Mouse (Mus musculus) bone marrow macrophage, adult 2 months (primary cell): ENCODE data around the gene Glyat.

Source experiments
- CTCF ChIP-seq: IDR thresholded peaks from 2 replicates; pipeline ENCODE4 v1.5.1; 2012; ENCODE audit warnings: low read depth, mild to moderate bottlenecking, low read length, moderate library complexity
- POLR2A ChIP-seq: IDR thresholded peaks from 2 replicates; pipeline ENCODE4 v1.6.1; 2012; ENCODE audit warnings: mild to moderate bottlenecking, low read depth, low read length, borderline replicate concordance

GRCm38 (mm10) chr19:12597073-12597405 lies 36.1 kb upstream of the Glyat start:
- TF ChIP-seq CTCF (no peak), POLR2A (no peak)
